Mouse (Mus musculus) C2C12 (cell line): Measurements from ENCODE around the gene Chek2. TPM values are rescaled to one million over a fixed set of nuclear protein-coding genes. Genes with fewer than 3 reads are reported as not detected.

Experiments used
- H3K27me3 ChIP-seq: one replicate; pipeline ENCODE4 v1.6.1; 2011; ENCODE audit not compliant: control insufficient read depth, insufficient read depth, insufficient read length
- H3K36me3 ChIP-seq: one replicate; pipeline ENCODE4 v1.6.1; 2011; ENCODE audit not compliant: control insufficient read depth, insufficient read depth
- H3K4me3 ChIP-seq: one replicate; pipeline ENCODE4 v1.5.1; 2011; ENCODE audit warnings: mild to moderate bottlenecking, control low read depth; ENCODE audit not compliant: poor library complexity, insufficient read depth, severe bottlenecking
- H3K79me2 ChIP-seq: one replicate; pipeline ENCODE4 v1.6.1; 2011; ENCODE audit not compliant: control insufficient read depth, insufficient read depth
- H3K79me3 ChIP-seq: one replicate; pipeline ENCODE4 v1.6.1; 2011; ENCODE audit warnings: low read depth, control low read depth
- H3ac ChIP-seq: one replicate; pipeline ENCODE3; 2011; ENCODE audit warnings: low read depth; ENCODE audit not compliant: control insufficient read depth, insufficient read length
- CEBPB ChIP-seq: IDR thresholded peaks from one replicate; pipeline ENCODE4 v1.6.1; 2011; ENCODE audit warnings: low read depth, mild to moderate bottlenecking, control low read depth, moderate library complexity
- CTCF ChIP-seq: IDR thresholded peaks from one replicate; pipeline ENCODE4 v1.5.1; 2011; ENCODE audit not compliant: control insufficient read depth, insufficient read depth, insufficient read length
- FOSL1 ChIP-seq: IDR thresholded peaks from one replicate; pipeline ENCODE4 v1.8.0; 2011; ENCODE audit warnings: mild to moderate bottlenecking, low read length; ENCODE audit not compliant: poor library complexity, insufficient read depth, severe bottlenecking
- MAX ChIP-seq: IDR thresholded peaks from one replicate; pipeline ENCODE4 v1.6.1; 2011; ENCODE audit warnings: mild to moderate bottlenecking, control low read depth
- MYOD1 ChIP-seq: IDR thresholded peaks from one replicate; pipeline ENCODE4 v1.6.1; 2011; ENCODE audit warnings: low read depth; ENCODE audit not compliant: control insufficient read depth, insufficient read length
- MYOG ChIP-seq: IDR thresholded peaks from one replicate; pipeline ENCODE4 v1.6.1; 2011; ENCODE audit not compliant: control insufficient read depth, insufficient read length; ENCODE audit errors: extremely low read depth
- USF1 ChIP-seq: IDR thresholded peaks from one replicate; pipeline ENCODE4 v1.6.1; 2011; ENCODE audit warnings: low read depth, mild to moderate bottlenecking, control low read depth, moderate library complexity
- polyA plus RNA-seq: library from polyadenylated mRNA; unstranded; fragments of >200 nt; fragmentation: generic; extraction: Trizol; gene quantifications from one replicate; pipeline ENCODE4 v1.2.1, GENCODE M21; 2012; ENCODE audit warnings: missing spikeins

Chek2 gene
- polyA plus RNA-seq, 1 experiment: 8.2 TPM

DNA sequence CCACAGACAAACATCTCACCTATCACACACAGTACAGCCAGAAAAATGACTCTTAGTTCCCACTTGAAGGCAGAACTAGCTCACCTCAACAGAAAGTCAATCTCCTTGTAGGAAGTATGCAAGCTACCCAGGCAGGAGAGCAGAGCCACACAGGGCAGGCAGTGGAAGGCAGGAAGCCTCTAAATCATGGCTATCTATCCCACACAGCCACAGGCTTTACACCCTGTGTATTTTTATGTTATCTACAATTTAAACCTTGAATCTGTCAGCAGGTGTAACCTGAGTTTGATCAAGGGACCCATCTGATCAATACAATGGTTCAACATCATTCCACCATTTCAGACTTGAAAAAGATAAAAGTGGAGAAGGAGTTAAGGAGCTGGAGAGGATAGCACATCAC, 37.0 kb upstream of the Chek2 start:
- Histone ChIP-seq H3ac (no peak overlapping the region), H3K27me3 (no peaks in the 10 kb centered on the region), H3K36me3 (peaks cover 9% of the 10 kb centered on the region), H3K4me3 (no peak overlapping the region), H3K79me2 (peaks cover 15% of the 10 kb centered on the region), H3K79me3 (peaks cover 3% of the 10 kb centered on the region)
- TF ChIP-seq MAX: no peak
- TF ChIP-seq CEBPB: no peak
- TF ChIP-seq MYOG: no peak
- TF ChIP-seq MYOD1: no peak
- TF ChIP-seq USF1: no peak
- no peak for TF ChIP-seq FOSL1
- no peak for TF ChIP-seq CTCF

DNA sequence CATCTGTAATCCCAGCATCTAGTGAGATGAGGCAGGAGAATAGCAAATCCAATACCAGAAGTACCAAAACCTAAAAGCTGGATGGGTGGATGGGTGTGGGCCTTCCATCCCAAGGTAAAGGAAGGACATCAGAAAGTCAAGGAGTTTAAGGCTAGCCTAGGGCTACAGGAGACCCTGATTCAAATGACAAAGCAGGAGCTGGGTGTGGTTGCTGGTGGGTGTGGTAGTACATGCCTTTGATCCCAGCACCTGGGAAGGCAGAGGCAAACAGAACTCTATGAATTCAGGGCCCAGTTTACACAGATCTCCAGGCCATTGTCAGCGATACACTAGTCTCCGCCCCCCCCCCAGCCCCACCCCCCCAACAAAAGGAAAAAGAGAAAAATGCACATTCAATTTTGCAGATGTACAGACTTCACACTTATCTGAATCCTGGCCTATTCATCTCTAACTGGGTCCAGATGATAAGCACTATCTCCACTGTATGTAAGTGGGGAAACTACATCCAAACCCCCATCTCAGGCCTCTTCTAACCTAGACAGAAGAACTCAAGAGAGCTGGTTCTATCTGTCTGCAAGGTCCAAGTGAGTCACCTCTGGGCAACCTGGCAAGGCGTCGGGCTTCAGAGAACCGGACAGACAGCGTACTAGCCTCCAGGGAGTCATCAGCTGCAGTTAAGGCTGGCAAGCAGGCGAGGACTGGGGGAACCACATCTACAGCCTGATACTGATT, 35.6 kb upstream of the Chek2 start:
- Histone ChIP-seq H3K27me3 (no peaks in the 10 kb centered on the region), H3K4me3 (no peak overlapping the region), H3K79me3 (peaks cover 9% of the 10 kb centered on the region), H3ac (no peak overlapping the region), H3K36me3 (no peaks in the 10 kb centered on the region), H3K79me2 (peaks cover 28% of the 10 kb centered on the region)
- no peak for TF ChIP-seq MAX
- TF ChIP-seq CTCF: no peak
- no peak for TF ChIP-seq USF1
- no peak for TF ChIP-seq CEBPB

- Histone ChIP-seq H3K79me2 (peaks cover 31% of the 10 kb centered on the region), H3K36me3 (no peaks in the 10 kb centered on the region), H3ac (no peak overlapping the region), H3K79me3 (peaks cover 9% of the 10 kb centered on the region), H3K4me3 (no peak overlapping the region), H3K27me3 (no peaks in the 10 kb centered on the region)
- TF ChIP-seq MYOD1 (no peak), MYOG (no peak), CEBPB (no peak), FOSL1 (no peak), MAX (no peak), CTCF (no peak), USF1 (no peak)
These were observed 33.6 kb upstream of the Chek2 start for GRCm38 (mm10) chr5:110806154-110806553.

DNA sequence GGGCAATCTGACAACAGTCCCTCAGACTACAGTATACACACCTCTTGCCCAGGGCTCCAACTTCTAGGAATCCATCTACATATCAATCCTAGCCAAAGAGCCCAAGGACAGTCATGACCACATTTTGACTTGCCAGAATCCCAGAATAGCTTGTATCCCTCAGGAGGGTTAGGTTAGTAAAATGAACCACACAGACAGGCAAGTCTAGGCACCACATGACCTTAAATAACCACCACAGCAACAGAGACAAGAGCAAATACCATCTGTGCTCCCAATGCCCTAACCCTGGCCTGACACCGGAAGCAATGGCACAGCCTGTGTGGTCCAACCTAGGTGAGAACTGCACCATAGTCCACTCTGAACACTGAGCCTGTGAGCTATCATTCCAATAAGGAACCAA, 33.1 kb upstream of the Chek2 start:
- Histone ChIP-seq H3K27me3 (no peaks in the 10 kb centered on the region), H3K36me3 (no peaks in the 10 kb centered on the region), H3K79me3 (peaks cover 9% of the 10 kb centered on the region), H3K4me3 (no peak overlapping the region), H3ac (no peak overlapping the region), H3K79me2 (peaks cover 31% of the 10 kb centered on the region)
- TF ChIP-seq MYOG (no peak), MAX (no peak), MYOD1 (no peak), USF1 (no peak), CEBPB (no peak), CTCF (no peak), FOSL1 (no peak)

DNA sequence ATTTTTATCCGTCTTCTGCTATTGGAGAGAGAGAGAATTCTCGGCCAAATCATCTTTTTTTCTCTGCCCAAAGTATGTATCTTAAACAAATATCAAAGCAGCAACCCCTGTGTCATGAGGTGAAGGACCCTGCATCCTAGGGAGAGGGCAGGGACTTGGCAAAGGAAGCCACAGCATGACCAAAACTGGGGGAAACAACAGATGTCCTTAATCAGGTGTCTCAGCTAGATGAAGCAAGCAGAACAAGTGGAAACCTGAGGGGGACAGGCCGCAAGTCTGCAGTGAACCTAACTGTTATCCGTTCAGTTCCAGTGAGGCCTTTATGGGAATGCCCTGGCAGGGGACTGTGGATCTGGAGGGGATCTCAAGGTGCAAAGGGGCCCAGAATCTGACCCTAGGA, 32.3 kb upstream of the Chek2 start:
- peaks cover 9% of the 10 kb centered on the region for H3K79me3 ChIP-seq
- no peak overlapping the region for H3ac ChIP-seq
- no peaks in the 10 kb centered on the region for H3K36me3 ChIP-seq
- H3K79me2 ChIP-seq: peaks cover 31% of the 10 kb centered on the region
- H3K4me3 ChIP-seq: no peak overlapping the region
- no peak for TF ChIP-seq CEBPB
- no peak for TF ChIP-seq USF1
- TF ChIP-seq MYOG: no peak
- no peak for TF ChIP-seq CTCF
- H3K27me3 ChIP-seq: no peaks in the 10 kb centered on the region

DNA sequence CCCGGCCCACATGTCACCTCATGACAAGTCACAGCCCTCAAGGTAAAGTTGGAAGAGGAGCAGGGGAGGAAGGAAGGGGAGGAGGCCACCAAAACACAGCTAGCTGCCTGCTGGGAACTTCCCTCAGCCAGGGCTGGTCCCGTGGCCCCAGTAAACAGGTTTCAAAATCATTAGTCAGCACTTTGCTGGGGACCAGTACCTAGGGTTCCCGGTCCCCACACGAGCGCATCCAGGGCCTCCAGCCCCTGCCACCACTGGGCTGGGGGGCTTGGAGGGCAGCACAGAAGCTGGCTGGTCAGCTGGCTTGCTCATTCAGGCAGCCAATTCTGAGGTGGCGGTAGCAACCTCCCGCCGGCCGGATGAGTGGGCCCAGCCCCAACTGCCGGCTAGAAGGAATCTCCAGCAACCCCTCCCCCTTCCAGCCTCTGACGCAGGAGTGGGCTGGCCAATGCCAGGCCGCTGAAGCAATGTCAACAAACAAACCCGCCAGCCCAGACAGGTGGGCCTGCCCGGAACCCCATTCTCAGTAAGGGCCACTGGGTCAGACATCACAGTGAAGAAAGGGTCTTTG, 31.6 kb upstream of the Chek2 start:
- TF ChIP-seq MYOG (no peak), CTCF (no peak), MAX (no peak), USF1 (no peak), FOSL1 (no peak)
- Histone ChIP-seq H3K79me3 (peaks cover 9% of the 10 kb centered on the region), H3ac (peak overlapping the region; percentile 58), H3K36me3 (no peaks in the 10 kb centered on the region), H3K79me2 (peaks cover 31% of the 10 kb centered on the region), H3K4me3 (peak overlapping the region; percentile 64), H3K27me3 (no peaks in the 10 kb centered on the region)
